Mouse (Mus musculus): Measurements from ENCODE around the gene Klk8.
A peak's percentile ranks its signal among the peaks of the same experiment; 100 is the strongest.

Gene Klk8

DNA sequence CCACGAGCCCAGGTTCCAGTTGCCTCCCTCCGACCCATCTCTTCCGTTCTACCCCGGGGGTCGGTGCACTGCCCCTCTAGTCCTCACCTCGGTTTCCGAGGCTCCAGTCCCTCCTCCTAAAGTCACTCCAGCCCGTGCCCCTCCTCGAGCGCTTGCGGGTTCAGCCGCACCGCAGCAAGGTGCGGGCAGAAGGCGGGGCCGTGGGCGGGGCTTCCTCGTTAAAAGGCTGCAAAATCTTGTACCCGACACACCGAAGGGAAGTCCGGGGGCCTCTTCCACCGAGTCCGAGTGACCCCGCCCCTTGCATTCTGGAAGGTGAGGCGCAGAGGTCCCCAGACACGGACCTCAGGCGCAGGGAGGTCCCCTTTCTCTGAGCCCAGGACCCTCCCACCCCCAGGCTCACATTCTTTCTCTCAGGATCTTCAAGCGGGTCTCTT, at the start of gene Klk8:
Klk8 (plus strand) TSS at position 245 of the 437 bp plus-strand sequence.
- DNase-seq (ENCODE audit: low spot score) = no peak

DNA sequence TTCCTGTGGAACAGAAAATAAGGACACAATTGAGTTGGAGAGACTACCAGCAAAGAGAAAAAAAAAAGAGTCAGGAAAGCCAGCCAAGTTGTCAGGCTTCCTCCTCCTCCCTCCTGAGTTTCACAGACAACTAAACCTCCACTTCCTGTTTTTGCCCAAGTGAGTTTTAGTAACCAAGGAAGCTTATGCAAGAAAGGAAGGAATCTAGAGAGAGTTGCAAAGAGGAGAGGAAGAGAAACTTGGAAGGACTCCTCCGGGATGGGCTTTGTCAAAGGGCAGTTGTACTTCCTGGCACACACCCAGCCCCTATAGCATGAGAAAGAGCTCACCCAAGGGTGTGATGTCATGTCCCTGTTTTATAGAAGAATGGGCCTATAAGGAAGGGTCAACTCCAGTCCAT, 49.6 kb upstream of the Klk8 start:
- DNase-seq (ENCODE audit: low spot score) = no peak

DNA sequence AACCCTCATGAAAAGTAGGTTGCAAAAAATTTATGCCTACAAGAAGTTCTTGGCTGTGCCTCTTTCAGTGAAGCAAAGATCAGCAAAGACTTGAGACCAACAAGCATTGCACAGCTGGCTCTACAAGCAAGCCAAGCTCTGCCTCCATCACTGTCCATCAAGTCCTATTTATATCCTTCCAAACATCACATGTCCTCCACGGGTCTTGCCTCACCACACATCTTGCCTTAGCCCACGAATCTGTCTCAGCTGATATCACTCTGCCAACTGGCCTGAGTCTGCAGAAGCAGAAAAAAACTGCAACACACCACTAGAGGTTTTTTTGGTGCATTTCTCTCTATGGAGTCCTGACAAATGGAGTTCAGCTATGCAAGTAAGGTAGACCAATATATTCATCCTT, 44.6 kb upstream of the Klk8 start:
- no peak for DNase-seq (ENCODE audit: low spot score)

DNA sequence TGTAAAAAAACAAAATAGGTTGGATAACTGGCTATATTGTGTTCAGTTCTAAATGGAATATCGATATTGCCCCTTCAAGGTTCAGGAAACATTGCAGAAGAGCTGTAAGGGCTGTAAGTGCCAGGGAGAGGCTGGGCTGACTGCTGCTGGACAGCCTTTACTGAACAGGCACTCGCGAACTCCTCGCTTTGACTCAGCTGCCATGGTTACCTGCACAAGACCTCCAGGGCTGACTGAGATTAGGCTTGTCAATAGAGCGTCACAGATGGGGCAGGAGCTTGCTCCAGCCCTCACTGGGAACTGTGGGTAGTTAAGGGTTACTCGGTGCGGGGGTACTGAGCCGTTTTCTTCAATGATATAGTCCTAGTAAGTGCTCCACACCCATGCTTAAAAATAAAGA, 30.9 kb upstream of the Klk8 start:
- no peak for DNase-seq (ENCODE audit: low spot score)

DNA sequence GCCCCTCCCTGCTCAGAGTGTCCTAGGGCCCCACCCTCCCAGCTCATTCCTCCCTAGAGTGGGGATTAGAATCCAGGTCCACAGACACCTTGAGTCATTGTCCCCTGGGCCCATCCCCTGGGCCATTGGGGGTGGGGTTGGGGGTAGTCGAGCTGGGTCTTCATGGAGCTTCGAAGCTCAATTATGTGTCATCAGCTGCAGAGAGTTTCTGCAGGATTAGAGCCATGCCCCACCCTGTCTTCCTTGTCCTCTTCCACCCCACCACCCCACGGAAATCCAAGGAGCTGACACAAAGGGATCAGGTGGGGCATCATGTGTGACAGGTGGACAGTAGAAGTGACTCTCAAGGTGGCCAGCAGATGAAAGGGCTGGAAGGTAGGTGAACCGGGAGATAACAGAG, 28.8 kb upstream of the Klk8 start, which contains the start of gene Klk12:
Klk12 (plus strand) TSS at position 301 of the 400 bp plus-strand sequence.
- no peak for DNase-seq (ENCODE audit: low spot score)

DNA sequence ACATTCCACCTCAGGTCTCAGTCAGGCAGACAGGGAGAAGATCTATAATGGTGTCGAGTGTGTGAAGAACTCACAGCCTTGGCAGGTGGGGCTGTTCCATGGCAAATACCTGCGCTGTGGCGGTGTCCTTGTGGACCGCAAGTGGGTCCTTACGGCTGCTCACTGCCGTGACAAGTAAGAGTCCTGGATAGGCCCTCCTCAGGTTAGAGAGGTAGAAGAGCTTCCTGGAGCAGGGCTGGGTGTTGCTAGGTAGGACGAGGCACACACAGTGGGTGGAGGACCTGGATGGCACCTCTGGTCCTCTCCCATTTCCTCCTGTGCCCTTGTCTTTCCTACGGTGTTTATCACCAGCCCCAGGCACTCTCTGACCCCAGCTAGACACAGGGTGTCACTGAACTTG, 27.7 kb upstream of the Klk8 start:
- no peak for DNase-seq (ENCODE audit: low spot score)

DNA sequence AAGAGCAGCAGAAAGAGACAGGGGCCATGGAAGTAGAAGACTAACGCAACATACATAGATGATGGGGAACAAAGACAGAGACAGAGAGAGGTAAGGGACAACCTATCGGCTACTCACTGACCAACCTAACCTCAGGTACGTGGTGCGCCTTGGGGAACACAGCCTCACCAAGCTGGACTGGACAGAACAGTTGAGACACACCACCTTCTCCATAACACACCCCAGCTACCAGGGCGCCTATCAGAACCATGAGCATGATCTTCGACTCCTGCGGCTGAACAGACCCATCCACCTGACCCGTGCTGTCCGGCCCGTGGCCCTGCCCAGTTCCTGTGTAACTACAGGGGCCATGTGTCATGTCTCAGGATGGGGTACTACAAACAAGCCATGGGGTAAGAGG, 26.7 kb upstream of the Klk8 start:
- DNase-seq (ENCODE audit: low spot score) = no peak

DNA sequence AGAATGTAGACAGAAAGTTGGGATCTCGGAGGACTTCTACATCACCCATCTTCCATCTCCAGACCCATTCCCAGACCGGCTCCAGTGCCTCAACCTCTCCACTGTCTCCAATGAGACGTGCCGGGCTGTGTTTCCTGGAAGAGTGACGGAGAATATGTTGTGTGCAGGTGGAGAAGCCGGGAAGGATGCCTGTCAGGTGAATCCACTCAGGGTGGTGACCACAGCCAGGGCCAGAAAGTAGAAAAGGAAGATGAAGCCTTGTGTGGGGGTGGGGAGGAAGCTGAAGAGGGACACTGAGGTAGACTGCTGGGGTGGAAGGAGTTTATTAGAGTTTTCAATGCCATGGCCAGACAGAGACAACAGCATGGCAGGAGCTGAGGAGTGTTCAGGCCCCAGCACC, 25.5 kb upstream of the Klk8 start:
- DNase-seq (ENCODE audit: low spot score) = no peak

DNA sequence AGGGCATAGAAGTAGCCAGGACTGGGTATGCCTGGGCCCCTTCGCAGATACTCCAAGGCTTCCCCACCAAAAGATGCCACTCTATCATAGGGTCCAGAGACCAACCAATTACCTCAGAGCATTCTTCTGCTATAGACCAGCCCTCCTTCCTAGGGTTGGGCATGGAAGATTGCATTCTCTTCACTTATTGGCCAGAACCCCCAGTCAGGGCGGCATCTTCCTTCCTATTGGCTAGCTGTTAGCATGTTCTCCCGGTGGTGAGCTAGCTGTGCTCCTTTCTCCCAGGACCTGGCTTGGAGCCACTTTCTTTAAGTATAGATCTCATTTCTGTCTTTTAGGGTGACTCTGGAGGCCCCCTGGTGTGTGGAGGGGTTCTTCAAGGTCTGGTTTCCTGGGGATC, 24.5 kb upstream of the Klk8 start:
- DNase-seq (ENCODE audit: low spot score) = no peak

DNA sequence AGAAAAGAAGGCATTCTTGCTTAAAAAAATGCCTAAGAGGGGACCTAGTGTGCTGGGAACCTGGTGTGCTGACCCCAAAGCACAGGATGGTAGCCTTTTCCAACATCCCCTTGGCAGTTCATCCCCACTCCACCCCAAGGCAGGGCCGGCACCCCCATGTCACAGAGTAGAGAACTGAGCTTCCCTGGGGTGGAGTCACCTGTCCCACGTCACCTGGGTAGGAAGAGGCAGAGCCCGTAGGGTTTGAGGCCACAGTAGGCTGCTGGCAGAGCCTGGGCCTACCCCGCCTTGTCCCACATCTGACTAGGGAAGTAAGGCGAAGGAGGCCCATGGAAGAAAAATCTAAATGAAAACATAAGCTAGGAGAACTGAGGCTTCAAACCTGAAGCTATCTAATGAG, 23.0 kb upstream of the Klk8 start, which contains the start of gene Klk11:
Klk11 (plus strand) TSS at position 241 of the 400 bp plus-strand sequence.
- DNase-seq (ENCODE audit: low spot score) = no peak

DNA sequence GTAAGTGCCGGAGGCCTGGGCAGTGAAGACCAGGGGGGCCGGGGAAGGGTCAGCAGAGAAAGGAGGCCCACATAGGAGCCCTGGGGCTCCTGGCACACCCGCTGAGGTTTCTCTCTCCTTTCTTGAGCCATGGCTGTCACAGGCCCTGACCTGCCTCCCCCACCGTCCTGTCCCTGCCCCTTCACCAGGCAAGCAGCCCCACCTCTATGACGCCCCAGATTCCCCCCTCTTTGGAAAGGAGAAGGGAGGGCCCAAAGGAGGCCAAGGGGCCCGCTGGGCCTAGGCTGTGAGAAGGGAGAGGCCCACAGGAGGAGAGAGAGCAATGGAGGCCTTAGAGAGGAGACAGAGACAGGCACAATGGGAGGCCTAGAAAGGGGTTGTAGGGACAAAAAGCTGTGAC, 22.6 kb upstream of the Klk8 start:
- DNase-seq (ENCODE audit: low spot score) = no peak

DNA sequence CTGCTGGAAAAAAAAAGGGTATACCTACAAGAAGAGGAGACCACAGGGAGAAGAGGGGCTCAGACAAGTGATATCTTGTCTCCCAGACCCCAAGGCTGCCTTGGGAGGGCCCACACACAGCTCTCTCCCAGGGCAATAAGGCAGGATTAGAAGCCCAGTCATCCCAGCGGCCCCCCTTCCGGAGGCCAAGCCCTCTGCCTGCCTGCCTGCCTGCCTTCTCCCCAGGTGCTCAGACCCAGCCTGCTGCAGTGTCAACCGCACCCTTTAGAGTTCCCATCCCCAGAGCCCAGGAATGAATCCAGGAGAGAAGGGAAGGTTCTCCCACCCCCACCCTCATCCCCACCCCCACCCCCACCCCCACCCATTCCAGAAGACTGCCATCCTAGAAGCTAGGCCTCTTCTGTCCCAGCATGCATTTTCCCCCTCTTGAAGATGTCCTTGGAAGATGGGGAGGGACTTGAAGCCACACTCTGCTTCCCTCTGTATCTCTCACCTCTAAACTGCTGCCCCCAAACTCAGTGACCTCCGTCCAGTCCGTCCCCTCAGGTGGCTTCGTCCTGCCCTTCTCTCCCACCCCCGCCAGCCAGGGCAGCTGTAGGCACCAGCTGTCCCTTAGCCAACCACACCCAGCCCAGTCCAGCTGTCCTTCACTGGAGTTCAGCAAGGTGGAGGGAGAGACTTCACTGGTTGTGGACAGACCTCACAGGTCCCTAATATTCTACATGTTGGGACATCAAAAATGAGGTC, 21.9 kb upstream of the Klk8 start:
- no peak for DNase-seq (ENCODE audit: low spot score)

DNA sequence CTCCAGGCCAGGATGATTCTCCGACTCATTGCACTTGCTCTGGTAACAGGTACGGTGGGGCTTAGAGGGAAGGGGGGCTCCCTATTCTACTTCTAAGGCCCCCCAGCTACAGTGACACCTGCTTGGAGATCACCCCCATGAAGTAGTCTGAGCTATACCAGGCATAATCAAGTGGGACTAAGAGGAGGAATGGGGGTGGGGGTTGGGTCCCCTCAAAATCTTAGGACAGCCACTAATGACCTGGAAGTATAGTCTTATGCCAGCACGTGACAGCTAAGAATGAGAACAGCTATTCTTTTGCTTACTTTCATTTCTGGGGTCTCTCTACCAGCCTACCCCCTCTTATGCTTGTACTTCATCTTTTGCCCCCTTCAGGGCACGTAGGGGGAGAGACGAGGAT, 20.9 kb upstream of the Klk8 start:
- no peak for DNase-seq (ENCODE audit: low spot score)

DNA sequence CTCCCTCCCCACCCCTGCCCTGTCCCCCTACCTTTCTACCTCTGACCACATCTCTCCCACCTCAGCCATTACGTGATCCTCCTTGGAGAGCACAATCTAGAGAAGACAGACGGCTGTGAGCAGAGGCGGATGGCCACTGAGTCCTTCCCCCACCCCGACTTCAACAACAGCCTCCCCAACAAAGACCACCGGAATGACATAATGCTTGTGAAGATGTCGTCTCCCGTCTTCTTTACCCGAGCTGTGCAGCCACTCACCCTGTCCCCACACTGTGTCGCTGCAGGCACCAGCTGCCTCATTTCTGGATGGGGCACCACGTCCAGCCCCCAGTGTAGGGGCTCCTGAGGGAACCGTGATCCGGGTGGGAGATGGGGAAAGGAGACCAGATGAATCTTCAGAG, 20.0 kb upstream of the Klk8 start:
- no peak for DNase-seq (ENCODE audit: low spot score)

DNA sequence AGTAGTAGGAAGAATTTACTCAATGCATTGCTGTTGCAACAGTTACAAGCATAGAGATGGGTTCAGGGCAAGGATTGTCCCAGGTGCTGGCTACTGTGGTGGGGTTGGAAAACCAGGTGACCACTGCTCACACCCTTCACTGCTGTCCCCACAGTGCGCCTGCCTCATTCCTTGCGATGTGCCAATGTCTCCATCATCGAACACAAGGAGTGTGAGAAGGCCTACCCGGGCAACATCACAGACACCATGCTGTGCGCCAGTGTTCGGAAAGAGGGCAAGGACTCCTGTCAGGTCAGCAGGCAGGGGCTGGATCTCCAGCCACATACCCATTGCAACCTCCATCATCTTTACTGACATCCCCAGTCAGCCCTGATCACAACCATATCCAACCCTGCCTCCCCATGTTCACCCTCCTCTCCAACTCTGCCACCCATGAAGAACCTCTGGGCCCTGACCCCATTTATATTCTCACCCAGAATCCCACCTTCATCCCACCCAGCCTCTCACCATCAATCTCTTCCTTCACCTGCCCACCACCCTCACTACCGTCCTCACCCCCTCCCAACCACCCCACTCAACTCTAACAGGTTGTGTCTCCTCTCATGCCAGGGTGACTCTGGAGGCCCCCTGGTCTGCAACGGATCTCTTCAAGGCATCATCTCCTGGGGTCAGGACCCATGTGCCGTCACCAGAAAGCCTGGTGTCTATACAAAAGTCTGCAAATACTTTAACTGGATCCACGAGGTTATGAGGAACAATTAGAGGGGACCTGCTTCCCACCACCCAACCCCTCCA, 19.0 kb upstream of the Klk8 start:
- DNase-seq (ENCODE audit: low spot score) = no peak

DNA sequence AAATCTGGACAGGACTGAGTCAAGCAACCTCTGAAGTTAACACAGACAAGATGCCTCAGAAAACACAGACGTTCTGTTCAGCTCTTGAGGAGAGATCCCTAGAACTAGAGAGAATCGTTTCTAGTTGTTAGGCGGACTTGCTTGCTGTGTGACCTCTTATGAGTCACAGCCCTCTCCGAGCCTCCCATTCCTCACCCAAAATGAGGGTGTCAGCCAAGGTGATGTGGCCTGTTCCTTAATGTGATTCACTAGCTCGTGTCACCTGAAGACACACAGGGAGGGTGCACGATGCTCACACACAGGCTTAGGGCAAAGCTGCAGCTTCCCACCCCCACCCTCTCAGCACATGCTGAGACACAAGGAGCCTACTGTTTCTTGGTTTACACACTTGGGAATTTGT, 17.1 kb upstream of the Klk8 start:
- no peak for DNase-seq (ENCODE audit: low spot score)

DNA sequence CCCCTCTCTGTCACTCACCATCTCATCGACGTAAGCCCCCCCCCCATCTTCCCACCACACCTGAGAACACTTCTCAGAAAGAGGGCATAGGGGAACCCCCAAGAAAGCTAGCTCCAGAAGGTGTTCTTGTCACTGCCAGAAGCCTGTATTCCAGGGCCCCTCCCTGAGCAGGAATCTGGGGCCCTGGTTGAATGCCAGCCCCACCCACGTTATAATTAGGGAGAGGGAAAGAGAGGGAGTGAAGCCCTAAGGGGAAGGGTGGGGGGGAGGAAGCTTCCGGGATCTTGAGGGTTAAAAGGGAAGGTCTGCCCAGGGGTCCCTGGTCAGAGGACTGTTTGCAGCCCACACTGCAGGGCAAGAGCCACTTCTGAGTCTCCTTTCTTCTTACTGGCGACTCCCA, 16.6 kb upstream of the Klk8 start, which contains the start of gene Klk10:
Klk10 (plus strand) TSS at position 290 of the 400 bp plus-strand sequence.
- DNase-seq (ENCODE audit: low spot score) = no peak

DNA sequence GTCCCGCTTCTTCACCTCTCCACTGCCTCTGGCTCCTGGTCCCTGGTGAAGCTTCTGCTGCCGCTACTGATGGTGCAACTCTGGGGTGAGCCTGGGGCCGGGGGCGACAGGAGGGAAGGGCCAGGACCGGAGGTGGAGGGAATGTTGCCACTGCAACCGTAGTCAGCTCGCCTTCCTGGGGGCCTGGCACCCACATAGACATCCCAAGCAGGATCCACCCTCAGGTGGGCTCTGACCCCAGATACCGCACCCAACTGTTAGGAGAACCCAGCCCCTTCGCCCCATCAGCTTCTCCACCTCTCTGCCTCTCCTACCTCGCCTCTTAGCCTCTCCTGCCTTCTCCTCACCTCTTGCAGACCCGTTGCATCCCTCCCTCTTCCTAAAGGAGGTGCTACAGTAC, 15.8 kb upstream of the Klk8 start:
- DNase-seq (ENCODE audit: low spot score) = no peak

DNA sequence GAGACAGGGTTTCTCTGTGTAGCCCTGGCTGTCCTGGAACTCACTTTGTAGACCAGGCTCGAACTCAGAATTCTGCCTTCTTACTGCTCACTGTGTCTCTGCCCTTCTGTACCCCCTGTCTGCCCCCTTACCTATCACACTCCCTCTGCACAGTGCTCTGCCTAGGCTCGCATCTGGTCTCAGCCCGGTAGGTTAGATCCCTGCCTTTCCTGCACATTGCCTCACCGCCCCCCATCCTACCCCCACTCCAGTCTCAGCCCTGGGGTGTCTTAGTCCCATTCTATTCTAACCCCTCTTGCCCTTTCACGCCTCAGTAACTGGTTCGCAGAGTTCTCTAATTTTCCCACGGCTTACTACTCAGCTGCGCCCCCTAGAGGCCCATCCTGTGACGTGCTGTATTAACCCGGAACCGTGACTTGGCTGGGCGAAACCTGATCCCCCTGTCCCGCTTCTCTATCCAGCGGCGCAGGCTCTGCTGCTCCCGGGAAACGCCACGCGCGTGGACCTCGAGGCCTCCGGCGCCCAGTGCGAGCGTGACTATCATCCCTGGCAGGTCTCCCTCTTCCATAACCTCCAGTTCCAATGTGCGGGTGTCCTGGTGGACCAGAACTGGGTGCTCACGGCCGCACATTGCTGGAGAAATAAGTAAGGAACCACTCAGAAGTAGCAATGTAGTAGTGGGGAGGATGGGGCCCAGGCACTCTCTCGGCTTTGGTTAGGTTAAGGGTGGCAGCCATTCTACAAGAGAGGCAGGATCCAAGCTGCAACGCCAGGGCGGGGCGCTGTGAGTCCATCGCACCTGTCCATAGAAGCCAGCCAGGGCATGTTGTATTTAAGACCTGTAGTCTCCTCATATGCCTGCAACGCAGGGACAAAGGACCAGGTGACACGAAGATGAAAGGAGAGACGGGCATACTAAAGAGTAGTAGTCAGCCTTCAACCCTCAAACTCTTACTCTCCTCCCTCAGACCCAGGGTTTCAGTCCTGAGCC, 14.8 kb upstream of the Klk8 start:
- peak; percentile 44 for DNase-seq (ENCODE audit: low spot score)

DNA sequence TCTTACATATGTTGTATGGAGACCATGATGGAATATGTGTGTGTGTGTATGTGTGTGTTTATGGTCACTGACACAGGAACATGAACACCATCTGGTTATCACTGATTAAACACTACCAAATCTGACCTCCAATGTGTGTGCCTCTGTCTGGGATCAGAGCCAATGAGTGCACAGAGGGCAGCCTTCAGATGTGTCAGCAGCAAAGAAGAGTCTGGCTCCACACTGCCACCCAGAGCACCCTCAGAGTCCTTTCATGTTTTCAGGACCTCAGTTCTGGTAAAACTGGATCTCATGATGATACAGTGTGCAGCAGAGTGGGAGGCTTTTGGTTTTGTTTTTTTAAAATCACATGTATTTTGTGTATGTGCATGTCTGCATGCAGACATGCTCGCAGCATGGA, 12.1 kb upstream of the Klk8 start:
- DNase-seq (ENCODE audit: low spot score) = no peak

DNA sequence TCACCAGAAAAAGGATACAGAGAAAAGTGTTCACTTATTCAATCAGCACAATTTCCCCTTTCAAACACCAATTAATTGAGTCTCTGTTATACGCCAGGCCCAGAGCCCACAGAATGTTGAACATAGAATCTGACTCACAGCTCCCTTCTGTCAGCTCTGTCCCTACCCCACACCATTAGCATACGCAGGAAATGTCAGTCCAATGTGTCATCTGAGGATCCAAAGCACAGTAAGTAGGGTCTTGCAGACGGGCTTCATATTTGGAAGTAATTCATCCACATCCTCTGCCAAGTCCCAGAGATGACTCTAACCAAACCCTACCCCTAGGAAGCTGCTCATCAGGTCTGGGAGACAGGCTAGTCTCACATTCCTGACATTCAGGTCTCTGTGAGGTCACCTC, 9.3 kb upstream of the Klk8 start:
- DNase-seq (ENCODE audit: low spot score) = no peak

DNA sequence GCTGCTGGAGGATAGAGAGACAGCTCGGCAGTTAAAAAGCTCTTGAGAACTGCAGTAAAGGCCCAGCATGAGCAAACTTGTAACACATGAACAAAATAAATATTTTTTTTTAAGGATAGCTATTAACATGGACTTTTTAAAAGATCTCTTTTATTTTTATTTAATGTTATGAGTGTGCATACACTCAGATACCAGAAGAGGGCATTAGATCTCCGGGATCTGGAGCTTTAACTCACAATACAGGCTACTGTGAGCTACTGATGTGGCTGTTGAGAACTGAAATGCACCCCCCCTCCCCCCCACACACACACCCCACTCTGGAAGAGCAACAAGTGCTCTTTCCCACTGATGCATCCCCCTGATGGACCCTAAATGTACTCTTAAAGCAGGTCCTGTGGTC, 8.1 kb upstream of the Klk8 start:
- DNase-seq (ENCODE audit: low spot score) = no peak

Data from c-Kit-positive CD71-positive TER-119-positive erythroid progenitor cells, embryonic 14.5 days (primary cell).